Mouse (Mus musculus): ENCODE results near the gene Psme4.

DNA sequence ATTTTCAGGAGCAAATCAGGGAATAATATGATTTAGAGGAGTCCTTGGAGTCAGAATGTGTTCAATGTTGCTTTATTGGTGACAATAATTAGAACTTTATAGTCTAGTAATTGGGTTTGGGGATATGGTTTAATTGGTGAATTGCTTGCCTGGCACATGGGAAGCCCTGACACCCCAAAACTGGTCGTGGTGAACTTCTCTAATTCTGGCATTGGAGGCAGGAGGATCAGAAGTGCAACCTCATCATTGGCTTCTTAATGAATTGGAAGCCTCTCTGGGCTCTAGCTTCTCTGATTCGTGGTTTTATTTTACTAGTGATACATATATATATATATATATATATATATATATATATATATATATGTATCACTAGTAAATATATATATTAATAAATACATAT, 9.4 kb downstream of the Psme4 start:
- TF ChIP-seq POLR2A (IDR thresholded peaks at IDR 0.05; ENCODE audit: insufficient read depth, low read length), result no peak
- TF ChIP-seq CTCF (IDR thresholded peaks at IDR 0.05; ENCODE audit: low read depth, low read length), result no peak
- no peak for TF ChIP-seq EP300 (IDR thresholded peaks at IDR 0.05; ENCODE audit: insufficient read depth, low read depth, low read length)

Measured in ES-Bruce4 (cell line).